Mouse (Mus musculus) intestine, postnatal 0 days (tissue): Measurements from ENCODE around the gene Capn5. TPM values are rescaled to one million over a fixed set of nuclear protein-coding genes. Genes with fewer than 3 reads are reported as not detected.

Experiments
- ATAC-seq: fragments of 200-750 bp; cut with Nextera tagmentation; 2 replicates; pipeline ENCODE4 v1.8.0; 2017; ENCODE audit warnings: mild to moderate bottlenecking, moderate TSS enrichment, moderate library complexity
- H3K27ac ChIP-seq: fragments of 300-500 bp; sonication (generic); 2 replicates; pipeline ENCODE4 v1.5.1; 2014; ENCODE audit warnings: mild to moderate bottlenecking, low read depth, low read length, moderate library complexity
- H3K27me3 ChIP-seq: fragments of 300-500 bp; sonication (generic); replicated peaks from 2 replicates; pipeline ENCODE4 v1.6.1; 2014; ENCODE audit warnings: low read length, mixed read lengths; ENCODE audit not compliant: control insufficient read depth, insufficient read depth
- H3K36me3 ChIP-seq: fragments of 300-500 bp; sonication (generic); 2 replicates; pipeline ENCODE4 v1.6.1; 2014; ENCODE audit warnings: mild to moderate bottlenecking, moderate library complexity; ENCODE audit not compliant: control insufficient read depth, insufficient read depth
- H3K4me1 ChIP-seq: fragments of 300-500 bp; sonication (generic); replicated peaks from 2 replicates; pipeline ENCODE4 v1.6.1; 2014; ENCODE audit warnings: antibody characterized with exemption, low read length, mixed read lengths; ENCODE audit not compliant: control insufficient read depth, insufficient read depth
- H3K4me2 ChIP-seq: fragments of 300-500 bp; sonication (generic); replicated peaks from 2 replicates; pipeline ENCODE4 v1.6.1; 2014; ENCODE audit warnings: low read depth, mild to moderate bottlenecking, moderate library complexity
- H3K4me3 ChIP-seq: fragments of 300-500 bp; sonication (generic); 2 replicates; pipeline ENCODE4 v1.5.1; 2014; ENCODE audit warnings: low read depth, low read length
- H3K9ac ChIP-seq: fragments of 300-500 bp; sonication (generic); 2 replicates; pipeline ENCODE4 v1.6.1; 2014; ENCODE audit warnings: mild to moderate bottlenecking, low read depth, low read length
- H3K9me3 ChIP-seq: fragments of 300-500 bp; sonication (generic); 2 replicates; pipeline ENCODE4 v1.6.1; 2016; ENCODE audit warnings: mixed run types; ENCODE audit not compliant: control insufficient read depth
- CTCF ChIP-seq: sonication (generic); IDR thresholded peaks from 2 replicates; pipeline ENCODE4 v1.5.1; 2016; ENCODE audit warnings: low read depth, mild to moderate bottlenecking, control low read depth, antibody characterized with exemption, moderate library complexity
- WGBS: fragments of 180-500 bp; shearing (Covaris S2); extraction: QIAGEN DNeasy Blood & Tissue Kit; methylation state at CpG from one replicate; pipeline ENCODE4 v1.1.7; 2014; 5-methylcytosine and 5-hydroxymethylcytosine counted together
- polyA plus RNA-seq: library from polyadenylated mRNA; unstranded; fragments of >200 nt; fragmentation: Nextera tagmentation; extraction: Ambion mirVana; gene quantifications from 2 replicates; pipeline ENCODE4 v1.2.1, GENCODE M21; 2015

The Capn5 gene
- polyA plus RNA-seq, 1 experiment from 2014 or later: 3.3 TPM

- Histone ChIP-seq H3K9me3 (no peaks in the 10 kb centered on the region), H3K9ac (no peak overlapping the region), H3K27me3 (no peaks in the 10 kb centered on the region), H3K36me3 (peaks cover 12% of the 10 kb centered on the region; the same call in 1 of the 2 replicates), H3K27ac (peak overlapping the region; percentile 90), H3K4me1 (peaks cover 11% of the 10 kb centered on the region; the same call in 1 of the 2 replicates), H3K4me2 (peak overlapping the region; percentile 58; the same call in 1 of the 2 replicates), H3K4me3 (no peak overlapping the region)
- no peak for ATAC-seq
- no peak for TF ChIP-seq CTCF
- 47% methylated on average over 5 of the region's 5 CpGs for WGBS
Observed at GRCm38 (mm10) chr7:98103942-98104292, 74.2 kb downstream of the Capn5 start.

DNA sequence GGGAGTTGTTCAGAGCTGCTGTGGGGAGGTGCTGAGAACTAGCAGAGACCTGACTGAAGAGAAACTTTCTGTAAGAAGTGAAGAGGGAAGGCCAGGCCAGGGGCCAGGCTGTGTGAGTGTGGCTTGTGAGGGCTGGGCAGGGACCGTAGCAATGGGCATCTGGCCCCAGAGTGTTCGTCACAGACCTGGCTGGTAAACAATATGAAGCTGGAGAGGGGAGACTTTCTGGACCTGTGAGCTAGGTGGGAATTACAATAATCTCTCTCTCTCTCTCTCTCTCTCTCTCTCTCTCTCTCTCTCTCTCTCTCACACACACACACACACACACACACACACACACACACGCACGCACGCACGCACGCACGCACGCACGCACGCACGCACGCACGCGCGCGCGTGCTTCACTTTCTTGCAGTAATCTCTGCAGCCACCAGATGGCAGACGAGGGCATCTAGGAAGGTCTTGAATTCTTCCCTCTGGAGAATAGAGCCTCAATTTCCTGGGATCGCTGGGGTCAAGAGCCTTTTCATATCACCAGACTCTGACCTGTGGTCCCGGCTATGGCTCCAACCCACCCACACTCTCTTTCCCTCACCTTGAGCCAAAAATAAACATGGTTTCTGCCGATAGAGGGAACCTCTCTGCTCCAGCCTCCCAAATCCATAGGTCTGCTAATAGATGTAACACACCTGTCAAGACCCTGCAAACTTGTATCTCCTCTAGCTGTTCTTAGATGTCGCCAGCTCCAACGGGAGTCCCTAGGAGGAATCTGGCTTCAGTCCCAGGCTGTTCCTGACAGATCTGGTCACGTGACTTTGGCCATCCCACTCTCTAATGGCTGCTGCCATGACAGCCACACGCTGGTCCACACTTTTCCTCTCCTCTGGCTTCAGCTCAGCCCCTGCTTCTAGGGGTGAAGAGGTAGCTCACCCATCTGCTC, 74.8 kb downstream of the Capn5 start:
- H3K27me3 ChIP-seq: no peaks in the 10 kb centered on the region
- WGBS: 7% methylated on average over 20 of the region's 26 CpGs
- H3K9me3 ChIP-seq: no peaks in the 10 kb centered on the region
- peaks cover 18% of the 10 kb centered on the region; the same call in 1 of the 2 replicates for H3K36me3 ChIP-seq
- peak; percentile 46 for ATAC-seq
- peak overlapping the region; percentile 20; the same call in 1 of the 2 replicates for H3K4me3 ChIP-seq
- H3K9ac ChIP-seq: no peak overlapping the region
- peak overlapping the region; percentile 58 for H3K4me2 ChIP-seq
- TF ChIP-seq CTCF: peak; percentile 88
- peak overlapping the region; percentile 90 for H3K27ac ChIP-seq
- peaks cover 11% of the 10 kb centered on the region; the same call in 1 of the 2 replicates for H3K4me1 ChIP-seq

DNA sequence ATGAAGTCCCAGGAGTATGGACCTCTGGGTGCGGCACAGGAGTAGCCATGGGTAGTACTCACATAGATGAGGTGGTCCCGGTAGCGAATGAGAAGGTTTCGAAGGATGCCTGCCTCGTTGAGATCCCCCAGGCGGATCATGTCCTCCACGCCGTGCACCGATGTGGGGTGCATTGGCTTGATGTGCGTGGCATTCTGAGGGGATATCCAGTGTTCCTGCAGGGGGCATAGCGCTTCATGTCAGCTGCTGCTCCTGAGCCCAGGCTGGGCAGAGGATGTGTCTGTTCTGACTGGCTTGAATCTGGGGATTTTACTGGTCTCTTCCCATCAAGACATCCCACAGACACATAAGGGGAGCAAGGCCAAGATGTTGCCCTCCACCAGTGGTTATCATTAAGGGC, 75.6 kb downstream of the Capn5 start:
- Histone ChIP-seq H3K4me2 (peak overlapping the region; percentile 58; the same call in 1 of the 2 replicates), H3K9ac (no peak overlapping the region), H3K4me3 (no peak overlapping the region), H3K36me3 (peaks cover 26% of the 10 kb centered on the region), H3K27me3 (no peaks in the 10 kb centered on the region), H3K4me1 (peaks cover 11% of the 10 kb centered on the region; the same call in 1 of the 2 replicates), H3K9me3 (no peaks in the 10 kb centered on the region), H3K27ac (peak overlapping the region; percentile 66; the same call in 1 of the 2 replicates)
- no peak for ATAC-seq
- peak; percentile 39; the same call in 1 of the 2 replicates for TF ChIP-seq CTCF
- 94% methylated on average over 11 of the region's 11 CpGs for WGBS

- no peaks in the 10 kb centered on the region for H3K9me3 ChIP-seq
- WGBS: 96% methylated on average over 8 of the region's 8 CpGs
- no peak for TF ChIP-seq CTCF
- H3K27me3 ChIP-seq: no peaks in the 10 kb centered on the region
- no peak overlapping the region for H3K4me2 ChIP-seq
- H3K4me1 ChIP-seq: no peaks in the 10 kb centered on the region
- ATAC-seq: no peak
- H3K27ac ChIP-seq: no peak overlapping the region
- no peak overlapping the region for H3K4me3 ChIP-seq
- peaks cover 55% of the 10 kb centered on the region for H3K36me3 ChIP-seq
- no peak overlapping the region for H3K9ac ChIP-seq
Observed at GRCm38 (mm10) chr7:98097557-98097956, 80.5 kb downstream of the Capn5 start.

DNA sequence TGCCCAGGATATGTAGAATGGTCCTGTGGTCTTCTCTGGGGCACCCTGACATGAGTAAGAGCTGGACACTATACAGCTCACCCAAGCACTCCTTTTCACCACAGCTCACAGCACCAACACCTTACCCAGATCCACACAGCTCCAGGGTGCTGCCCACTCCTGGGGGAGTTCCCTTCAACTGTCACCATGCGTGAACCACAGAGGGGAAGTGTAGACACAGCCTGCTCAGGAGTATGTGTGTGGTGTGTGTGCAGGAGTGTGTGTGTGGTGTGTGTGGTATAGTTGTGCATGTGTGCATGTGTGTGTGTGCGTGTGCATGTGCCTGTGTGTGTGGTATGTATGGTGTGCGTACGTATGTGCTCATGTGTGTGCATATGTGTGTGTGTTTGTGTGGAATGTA, 82.2 kb downstream of the Capn5 start:
- Histone ChIP-seq H3K36me3 (peaks cover 61% of the 10 kb centered on the region), H3K4me3 (no peak overlapping the region), H3K9ac (no peak overlapping the region), H3K9me3 (no peaks in the 10 kb centered on the region), H3K4me1 (no peaks in the 10 kb centered on the region), H3K27ac (no peak overlapping the region), H3K27me3 (no peaks in the 10 kb centered on the region), H3K4me2 (no peak overlapping the region)
- WGBS: 95% methylated on average over 4 of the region's 4 CpGs
- TF ChIP-seq CTCF: no peak
- ATAC-seq: no peak

DNA sequence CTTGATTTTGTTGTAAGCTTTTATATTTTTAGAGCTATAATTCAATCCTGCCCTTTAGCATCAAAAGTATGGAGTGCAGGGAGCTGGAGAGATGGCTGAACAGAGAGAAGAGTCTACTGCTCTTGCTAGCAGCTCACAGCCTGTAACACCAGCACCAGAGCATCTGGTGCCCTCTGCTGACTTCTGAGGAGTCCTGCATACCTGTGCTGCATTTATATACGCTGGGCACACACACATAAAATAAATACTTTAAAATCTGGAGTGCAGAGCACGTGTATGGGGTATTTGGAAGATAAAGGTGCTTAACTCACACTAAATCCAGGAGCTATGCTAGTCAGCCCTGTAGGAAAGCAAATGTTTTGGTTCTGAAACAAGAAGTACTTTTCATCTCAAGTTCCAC, 91.7 kb downstream of the Capn5 start:
- Histone ChIP-seq H3K27me3 (no peaks in the 10 kb centered on the region), H3K4me1 (no peaks in the 10 kb centered on the region), H3K4me3 (no peak overlapping the region), H3K9ac (no peak overlapping the region), H3K9me3 (no peaks in the 10 kb centered on the region), H3K36me3 (peaks cover 38% of the 10 kb centered on the region), H3K4me2 (no peak overlapping the region), H3K27ac (no peak overlapping the region)
- peak; percentile 70 for TF ChIP-seq CTCF
- WGBS: 42% methylated on average over 2 of the region's 2 CpGs
- ATAC-seq: no peak
